Mouse (Mus musculus) forebrain, embryonic 14.5 days (tissue): ENCODE measurements around the gene Mpzl2. TPM values are rescaled to one million over a fixed set of nuclear protein-coding genes. Genes with fewer than 3 reads are reported as not detected.

ENCODE experiments used
- ATAC-seq: fragments of 200-750 bp; cut with Nextera tagmentation; 2 replicates; pipeline ENCODE4 v1.8.0; 2017; ENCODE audit warnings: mild to moderate bottlenecking, moderate library complexity
- DNase-seq: peaks from one replicate; pipeline ENCODE4 v3.0.0-alpha.2; 2015; ENCODE audit warnings: low spot score
- H3K27ac ChIP-seq: fragments of 300-500 bp; sonication (generic); 2 replicates; pipeline ENCODE4 v1.5.1; 2014; ENCODE audit warnings: low read depth, mild to moderate bottlenecking, control low read depth, low read length, moderate library complexity
- H3K27me3 ChIP-seq: fragments of 300-500 bp; sonication (generic); replicated peaks from 2 replicates; pipeline ENCODE4 v1.6.1; 2014; ENCODE audit warnings: low read length, control low read depth, mixed read lengths; ENCODE audit not compliant: control insufficient read depth, insufficient read depth
- H3K36me3 ChIP-seq: fragments of 300-500 bp; sonication (generic); 2 replicates; pipeline ENCODE4 v1.6.1; 2014; ENCODE audit warnings: low read length, control low read depth; ENCODE audit not compliant: control insufficient read depth, insufficient read depth
- H3K4me1 ChIP-seq: fragments of 300-500 bp; sonication (generic); 2 replicates; pipeline ENCODE4 v1.6.1; 2014; ENCODE audit warnings: antibody characterized with exemption, low read length, control low read depth; ENCODE audit not compliant: control insufficient read depth, insufficient read depth
- H3K4me2 ChIP-seq: fragments of 300-500 bp; sonication (generic); 2 replicates; pipeline ENCODE4 v1.6.1; 2014; ENCODE audit warnings: mild to moderate bottlenecking, control low read depth, low read length
- H3K4me3 ChIP-seq: fragments of 300-500 bp; sonication (generic); 2 replicates; pipeline ENCODE4 v1.5.1; 2014; ENCODE audit warnings: low read depth, low read length, control low read depth
- H3K9ac ChIP-seq: fragments of 300-500 bp; sonication (generic); 2 replicates; pipeline ENCODE4 v1.6.1; 2014; ENCODE audit warnings: mild to moderate bottlenecking, low read length, control low read depth, moderate library complexity
- H3K9me3 ChIP-seq: fragments of 300-500 bp; sonication (generic); replicated peaks from 2 replicates; pipeline ENCODE4 v1.6.1; 2016; ENCODE audit warnings: low read length, control low read depth, mixed read lengths; ENCODE audit not compliant: control insufficient read depth
- WGBS: fragments of 180-500 bp; shearing (Covaris S2); extraction: QIAGEN DNeasy Blood & Tissue Kit; methylation state at CpG from one replicate; pipeline ENCODE4 v1.1.7; 2014; 5-methylcytosine and 5-hydroxymethylcytosine counted together
- polyA plus RNA-seq: library from polyadenylated mRNA; unstranded; fragments of >200 nt; fragmentation: Nextera tagmentation; extraction: Ambion mirVana; gene quantifications from 2 replicates; pipeline ENCODE4 v1.2.1, GENCODE M21; 2014

Gene Mpzl2
- polyA plus RNA-seq, 1 experiment from 2014 or later: 0.18 TPM

- ATAC-seq (no peak), DNase-seq (no peak)
- WGBS: 59% methylated on average over 5 of the region's 5 CpGs
Measured at GRCm38 (mm10) chr9:45058304-45058940, 18.8 kb downstream of the Mpzl2 start.

GRCm38 (mm10) chr9:45060151-45060550, 20.6 kb downstream of the Mpzl2 start:
- ATAC-seq (no peak), DNase-seq (no peak)
- peaks cover 14% of the 10 kb centered on the region; the same call in 1 of the 2 replicates for H3K27me3 ChIP-seq
- H3K9me3 ChIP-seq: no peaks in the 10 kb centered on the region
- no peak overlapping the region for H3K4me2 ChIP-seq
- H3K27ac ChIP-seq: no peak overlapping the region
- H3K9ac ChIP-seq: no peak overlapping the region
- H3K4me1 ChIP-seq: no peaks in the 10 kb centered on the region
- 38% methylated on average over 7 of the region's 7 CpGs for WGBS
- no peaks in the 10 kb centered on the region for H3K36me3 ChIP-seq
- no peak overlapping the region for H3K4me3 ChIP-seq

More at GRCm38 (mm10) chr9:45058304-45058940, 18.8 kb downstream of the Mpzl2 start:
- Histone ChIP-seq H3K9me3 (no peaks in the 10 kb centered on the region), H3K4me3 (no peak overlapping the region), H3K27me3 (peaks cover 14% of the 10 kb centered on the region; the same call in 1 of the 2 replicates), H3K4me1 (no peaks in the 10 kb centered on the region), H3K27ac (no peak overlapping the region), H3K9ac (no peak overlapping the region), H3K4me2 (no peak overlapping the region), H3K36me3 (no peaks in the 10 kb centered on the region)

GRCm38 (mm10) chr9:45062677-45063076, 23.1 kb downstream of the Mpzl2 start:
- DNase-seq (no peak), ATAC-seq (no peak)
- 73% methylated on average over 3 of the region's 3 CpGs for WGBS

GRCm38 (mm10) chr9:45064421-45064820, 24.8 kb downstream of the Mpzl2 start:
- Histone ChIP-seq H3K27ac (no peak overlapping the region), H3K27me3 (peaks cover 11% of the 10 kb centered on the region; the same call in 1 of the 2 replicates), H3K9ac (no peak overlapping the region), H3K9me3 (no peaks in the 10 kb centered on the region), H3K36me3 (no peaks in the 10 kb centered on the region), H3K4me2 (no peak overlapping the region), H3K4me3 (no peak overlapping the region), H3K4me1 (no peaks in the 10 kb centered on the region)
- ATAC-seq (no peak), DNase-seq (no peak)
- WGBS: 90% methylated on average over 6 of the region's 6 CpGs

More at GRCm38 (mm10) chr9:45062677-45063076, 23.1 kb downstream of the Mpzl2 start:
- Histone ChIP-seq H3K4me2 (no peak overlapping the region), H3K9ac (no peak overlapping the region), H3K27ac (no peak overlapping the region), H3K4me3 (no peak overlapping the region), H3K9me3 (no peaks in the 10 kb centered on the region), H3K36me3 (no peaks in the 10 kb centered on the region), H3K27me3 (peaks cover 11% of the 10 kb centered on the region; the same call in 1 of the 2 replicates), H3K4me1 (no peaks in the 10 kb centered on the region)

- Histone ChIP-seq H3K4me3 (no peak overlapping the region), H3K27me3 (no peaks in the 10 kb centered on the region), H3K4me1 (no peaks in the 10 kb centered on the region), H3K4me2 (no peak overlapping the region), H3K9ac (no peak overlapping the region), H3K36me3 (no peaks in the 10 kb centered on the region), H3K27ac (no peak overlapping the region), H3K9me3 (no peaks in the 10 kb centered on the region)
- DNase-seq: no peak
- whole genome bisulfite sequencing: 80% methylated on average over 4 of the region's 4 CpGs
- no peak for ATAC-seq
Measured at GRCm38 (mm10) chr9:45066735-45067134, 27.1 kb downstream of the Mpzl2 start.

GRCm38 (mm10) chr9:45071800-45072199, 32.2 kb downstream of the Mpzl2 start:
- Histone ChIP-seq H3K27me3 (no peaks in the 10 kb centered on the region), H3K4me1 (no peaks in the 10 kb centered on the region), H3K9me3 (no peaks in the 10 kb centered on the region), H3K4me3 (no peak overlapping the region), H3K27ac (no peak overlapping the region), H3K4me2 (no peak overlapping the region), H3K9ac (no peak overlapping the region), H3K36me3 (no peaks in the 10 kb centered on the region)
- no peak for ATAC-seq
- DNase-seq: no peak
- WGBS: 63% methylated on average over 3 of the region's 3 CpGs

- WGBS: 63% methylated on average over 3 of the region's 3 CpGs
- H3K4me2 ChIP-seq: no peak overlapping the region
- H3K4me3 ChIP-seq: no peak overlapping the region
- no peak overlapping the region for H3K27ac ChIP-seq
- no peak overlapping the region for H3K9ac ChIP-seq
- DNase-seq: no peak
- no peaks in the 10 kb centered on the region for H3K36me3 ChIP-seq
- no peaks in the 10 kb centered on the region for H3K27me3 ChIP-seq
- H3K9me3 ChIP-seq: no peaks in the 10 kb centered on the region
- ATAC-seq: no peak
- H3K4me1 ChIP-seq: no peaks in the 10 kb centered on the region
Measured at GRCm38 (mm10) chr9:45077859-45078258, 38.3 kb downstream of the Mpzl2 start.

GRCm38 (mm10) chr9:45079011-45079410, 39.4 kb downstream of the Mpzl2 start, which contains the start of gene Jaml:
Gene Jaml (plus strand): TSS chr9:45079183.
- no peak within 1 kb of the TSS for H3K27ac ChIP-seq
- no peak within 1 kb of the TSS for H3K4me2 ChIP-seq
- no peak for ATAC-seq
- H3K4me3 ChIP-seq: no peak within 1 kb of the TSS
- WGBS: 93% methylated on average over 5 of the region's 5 CpGs
- no peaks in the 10 kb centered on the region for H3K9me3 ChIP-seq
- H3K27me3 ChIP-seq: no peaks in the 10 kb centered on the region
- no peak within 1 kb of the TSS for H3K9ac ChIP-seq
- DNase-seq: no peak
- no peaks in the 10 kb centered on the region for H3K36me3 ChIP-seq
- H3K4me1 ChIP-seq: no peaks in the 10 kb centered on the region

GRCm38 (mm10) chr9:45083132-45083531, 43.5 kb downstream of the Mpzl2 start:
- Histone ChIP-seq H3K4me2 (no peak overlapping the region), H3K36me3 (no peaks in the 10 kb centered on the region), H3K9me3 (no peaks in the 10 kb centered on the region), H3K27ac (no peak overlapping the region), H3K4me1 (no peaks in the 10 kb centered on the region), H3K27me3 (no peaks in the 10 kb centered on the region), H3K9ac (no peak overlapping the region), H3K4me3 (no peak overlapping the region)
- DNase-seq (no peak), ATAC-seq (no peak)
- 86% methylated on average over 3 of the region's 3 CpGs for WGBS
